Mouse (Mus musculus): Measurements from ENCODE around the gene Ipo11.

DNA sequence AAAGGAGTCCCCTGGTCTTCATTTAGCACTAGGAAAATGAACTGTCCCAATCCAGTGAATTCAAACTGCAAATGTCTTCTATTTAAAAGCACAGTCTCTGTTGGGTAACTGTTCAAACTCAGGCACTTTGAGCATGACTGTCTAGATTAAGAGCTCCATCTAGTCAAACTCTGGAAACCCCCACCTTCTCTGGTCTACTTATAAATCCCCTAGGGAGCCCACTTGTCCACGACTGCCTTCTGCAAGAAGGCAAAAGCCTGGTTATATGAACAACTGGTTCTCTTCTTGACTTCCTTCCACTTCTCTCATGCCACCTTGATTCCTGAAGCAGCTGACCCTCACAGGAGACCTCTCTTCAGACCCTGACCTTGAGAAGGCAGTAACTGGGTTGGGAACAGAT lies 174.1 kb downstream of the Ipo11 start:
- TF ChIP-seq CTCF (IDR thresholded peaks at IDR 0.05), result no peak
- no peak for TF ChIP-seq EP300 (IDR thresholded peaks at IDR 0.05)

All from lung, postnatal 0 days (tissue).